In the genomic region with DNA sequence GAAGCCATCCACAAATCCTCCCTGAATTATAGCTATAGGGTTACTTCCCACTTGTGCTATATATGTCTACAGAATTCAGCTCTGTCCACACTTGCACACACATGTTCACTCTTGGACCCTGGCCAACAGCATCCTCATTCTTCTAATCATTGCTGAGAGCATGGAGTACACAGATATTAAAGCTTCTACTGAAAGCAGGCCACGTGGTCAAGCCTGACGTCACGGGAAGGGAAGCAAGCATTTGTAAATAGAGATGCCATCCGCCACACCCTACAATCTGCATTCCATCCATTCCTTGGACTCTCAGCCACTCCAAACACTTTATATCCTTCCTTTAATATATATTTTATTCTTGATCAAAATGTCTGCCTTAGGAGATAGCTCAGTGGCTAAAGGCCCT, we compare ENCODE assay signal across 21 mouse cellular contexts. TPM values are rescaled to one million over a fixed set of nuclear protein-coding genes. Genes with fewer than 3 reads are reported as not detected.
A peak's percentile ranks its signal among the peaks of the same experiment; 100 is the strongest.
DNase-seq lines count a peak whose midpoint lies in the region; ATAC-seq and TF ChIP-seq lines count a peak whose summit lies in the region.
"Had no signal": no experiment of that assay in that cellular context is flagged by ENCODE, and none has a peak within 500 bp of the region (broad histone marks: within the 10 kb centered on the region; RNA-seq: fewer than 3 reads in every experiment).

No protein-coding gene starts in this region.

- no peak overlapping the region for H3K4me2 ChIP-seq in myocyte (ENCODE audit: low read depth)
- H3K4me2 ChIP-seq: forebrain, embryonic 15.5 days; hindbrain, embryonic 13.5 days; intestine, embryonic 15.5 days had no signal

- DNase-seq in lung, postnatal 10 days, result peak; percentile 53
- no peak for DNase-seq in lung, postnatal 14 days
- DNase-seq in ES-CJ7 (ENCODE audit: low read depth, low spot score) (peak; percentile 14), R1 (ENCODE audit: low read depth, low spot score) (peak; percentile 53)
- no peak for DNase-seq in adrenal gland, postnatal 36 days
- DNase-seq: adrenal gland, postnatal 25 days; B cell, adult 2 months; cerebellum, adult 11 months; gastrocnemius, postnatal 10 days; heart, adult 18-20 months; heart, postnatal 10 days; heart, postnatal 4 days; kidney, adult 18-20 months had no signal

- no peak overlapping the region for H3K4me3 ChIP-seq in myocyte
- H3K4me3 ChIP-seq: forebrain, embryonic 15.5 days; heart, embryonic 10.5 days; hindbrain, embryonic 13.5 days; intestine, embryonic 15.5 days had no signal

- no peak overlapping the region for H3ac ChIP-seq in myocyte (ENCODE audit: control insufficient read depth, insufficient read length)

- H3K79me2 ChIP-seq in myocyte (ENCODE audit: control insufficient read depth, insufficient read depth), result no peaks in the 10 kb centered on the region

- no peak for TF ChIP-seq POLR2A in myocyte (IDR thresholded peaks at IDR 0.05; ENCODE audit: insufficient read length, low read depth)

- no peaks in the 10 kb centered on the region for H3K27me3 ChIP-seq in myocyte (ENCODE audit: control insufficient read depth, insufficient read depth, insufficient read length)
- H3K27me3 ChIP-seq: forebrain, embryonic 15.5 days; hindbrain, embryonic 13.5 days; intestine, embryonic 15.5 days had no signal

- H3K36me3 ChIP-seq in myocyte (ENCODE audit: control insufficient read depth, insufficient read depth), result no peaks in the 10 kb centered on the region
- H3K36me3 ChIP-seq: forebrain, embryonic 15.5 days; heart, embryonic 10.5 days; hindbrain, embryonic 13.5 days; intestine, embryonic 15.5 days had no signal

- ATAC-seq in inflammation-experienced regulatory T-cells, adult 6 months, result no peak
- ATAC-seq: activated CD4-positive, CD25-positive, alpha-beta regulatory T cell, adult 4 months; forebrain, embryonic 15.5 days; hindbrain, postnatal 0 days; intestine, embryonic 15.5 days had no signal

TF ChIP-seq in myocyte, 11 proteins besides CTCF, POLR2A, EP300 and RAD21:
- peak; percentile 67 for TF ChIP-seq USF1 (IDR thresholded peaks at IDR 0.05; ENCODE audit: low read depth)
- no peak for TF ChIP-seq POLR2AphosphoS2 (IDR thresholded peaks at IDR 0.05; ENCODE audit: insufficient read length, low read depth)
- no peak for TF ChIP-seq MYOG (IDR thresholded peaks at IDR 0.05; ENCODE audit: control insufficient read depth in 1 of 3, insufficient read depth in 1 of 3, insufficient read length in 2 of 3, low read depth in 2 of 3)
TF ChIP-seq in myocyte: peak in this region for 1.

RNA-seq across cellular contexts. Expression of a gene that starts 5.2 kb away (rescaled TPM):
- 51.3 TPM for polyA plus RNA-seq in myocyte (2012; fragmentation: generic; extraction: Trizol)
- total RNA-seq in adrenal gland, postnatal 36 days (2021), result 100 to 1,000 TPM; 145 to 309 TPM
- polyA plus RNA-seq in inflammation-experienced regulatory T-cells, adult 6 months (2017; shearing (Covaris generic)), result 10 to 100 TPM in 2 of 3 experiments, 1 to 10 TPM in 1; 7.3 to 33.5 (median 20.9) TPM

Comparison
In these comparisons a context has a peak if more than half of its experiments do, and no peak if none do; other contexts are left out.
1. DNase-seq: peak in lung, postnatal 10 days (single experiment), ES-CJ7 (single experiment) and R1 (single experiment); none in lung, postnatal 14 days (single experiment) and adrenal gland, postnatal 36 days (0 of 2).